Mouse (Mus musculus) heart, embryonic 10.5 days (tissue): ENCODE results near the gene Nutf2-ps1. TPM values are rescaled to one million over a fixed set of nuclear protein-coding genes. Genes with fewer than 3 reads are reported as not detected.
A peak's percentile ranks its signal among the peaks of the same experiment; 100 is the strongest.

ENCODE experiments used
- DNase-seq: peaks from one replicate; pipeline ENCODE4 v3.0.0-alpha.2; 2017; ENCODE audit warnings: low spot score
- H3K27ac ChIP-seq: fragments of 300-500 bp; sonication (generic); 2 replicates; pipeline ENCODE4 v1.5.1; 2016; ENCODE audit warnings: mild to moderate bottlenecking
- H3K27me3 ChIP-seq: fragments of 300-500 bp; sonication (generic); 2 replicates; pipeline ENCODE4 v1.6.1; 2016; ENCODE audit warnings: mild to moderate bottlenecking; ENCODE audit not compliant: poor library complexity, insufficient read depth, severe bottlenecking
- H3K36me3 ChIP-seq: fragments of 300-500 bp; sonication (generic); 2 replicates; pipeline ENCODE4 v1.6.1; 2016; ENCODE audit warnings: mild to moderate bottlenecking, moderate library complexity
- H3K4me1 ChIP-seq: fragments of 300-500 bp; sonication (generic); 2 replicates; pipeline ENCODE4 v1.6.1; 2016; ENCODE audit warnings: mild to moderate bottlenecking
- H3K4me3 ChIP-seq: fragments of 300-500 bp; sonication (generic); 2 replicates; pipeline ENCODE4 v1.5.1; 2016; ENCODE audit warnings: mild to moderate bottlenecking, moderate library complexity
- H3K9me3 ChIP-seq: fragments of 300-500 bp; sonication (generic); 2 replicates; pipeline ENCODE4 v1.6.1; 2016; ENCODE audit warnings: mild to moderate bottlenecking, moderate library complexity
- WGBS: fragments of 180-500 bp; shearing (Covaris S2); methylation state at CpG from one replicate; pipeline ENCODE4 v1.1.7; 2016; 5-methylcytosine and 5-hydroxymethylcytosine counted together
- polyA plus RNA-seq: library from polyadenylated mRNA; unstranded; fragments of >200 nt; fragmentation: Nextera tagmentation; extraction: Ambion mirVana; gene quantifications from 2 replicates; pipeline ENCODE4 v1.2.1, GENCODE M21; 2016

The Nutf2-ps1 gene
- polyA plus RNA-seq, 1 experiment from 2014 or later: 457 TPM

DNA sequence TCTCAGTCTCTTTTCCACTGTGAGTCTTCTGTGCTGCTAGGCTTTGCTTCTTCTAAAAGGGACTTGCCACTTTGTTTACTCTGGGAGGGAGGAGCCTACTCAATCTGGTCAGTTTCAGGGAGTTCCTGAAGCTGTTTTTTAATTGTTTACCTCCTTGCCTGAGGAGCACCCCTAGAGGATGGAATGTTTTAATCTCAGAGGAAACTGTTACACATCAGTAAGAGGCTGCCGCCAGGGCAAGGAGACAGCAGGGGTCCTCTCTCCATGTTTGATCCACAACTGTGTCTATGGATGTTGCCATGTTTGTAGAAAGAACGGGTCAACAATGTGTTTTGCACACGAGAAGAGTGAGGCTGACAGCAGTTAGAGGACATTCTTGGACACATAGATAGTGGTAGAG, 28.4 kb downstream of the Nutf2-ps1 start:
- 79% methylated on average over 3 of the region's 3 CpGs for WGBS
- Histone ChIP-seq H3K27me3 (no peaks in the 10 kb centered on the region), H3K4me3 (no peak overlapping the region), H3K27ac (no peak overlapping the region), H3K4me1 (peaks cover 26% of the 10 kb centered on the region), H3K9me3 (no peaks in the 10 kb centered on the region), H3K36me3 (no peaks in the 10 kb centered on the region)
- no peak for DNase-seq

GRCm38 (mm10) chr19:53557267-53557936, 31.5 kb downstream of the Nutf2-ps1 start:
- no peak for DNase-seq
- Histone ChIP-seq H3K27me3 (no peaks in the 10 kb centered on the region), H3K36me3 (no peaks in the 10 kb centered on the region), H3K4me3 (peak overlapping the region; percentile 52), H3K4me1 (peaks cover 38% of the 10 kb centered on the region), H3K9me3 (no peaks in the 10 kb centered on the region), H3K27ac (peak overlapping the region; percentile 79)
- WGBS: 20% methylated on average over 20 of the region's 20 CpGs

- H3K9me3 ChIP-seq: no peaks in the 10 kb centered on the region
- H3K27ac ChIP-seq: peak overlapping the region; percentile 79
- H3K36me3 ChIP-seq: no peaks in the 10 kb centered on the region
- H3K27me3 ChIP-seq: no peaks in the 10 kb centered on the region
- no peak for DNase-seq
- H3K4me3 ChIP-seq: peak overlapping the region; percentile 52
- H3K4me1 ChIP-seq: peaks cover 43% of the 10 kb centered on the region
- 23% methylated on average over 6 of the region's 6 CpGs for WGBS
Observed at GRCm38 (mm10) chr19:53556841-53557240, 32.0 kb downstream of the Nutf2-ps1 start.

DNA sequence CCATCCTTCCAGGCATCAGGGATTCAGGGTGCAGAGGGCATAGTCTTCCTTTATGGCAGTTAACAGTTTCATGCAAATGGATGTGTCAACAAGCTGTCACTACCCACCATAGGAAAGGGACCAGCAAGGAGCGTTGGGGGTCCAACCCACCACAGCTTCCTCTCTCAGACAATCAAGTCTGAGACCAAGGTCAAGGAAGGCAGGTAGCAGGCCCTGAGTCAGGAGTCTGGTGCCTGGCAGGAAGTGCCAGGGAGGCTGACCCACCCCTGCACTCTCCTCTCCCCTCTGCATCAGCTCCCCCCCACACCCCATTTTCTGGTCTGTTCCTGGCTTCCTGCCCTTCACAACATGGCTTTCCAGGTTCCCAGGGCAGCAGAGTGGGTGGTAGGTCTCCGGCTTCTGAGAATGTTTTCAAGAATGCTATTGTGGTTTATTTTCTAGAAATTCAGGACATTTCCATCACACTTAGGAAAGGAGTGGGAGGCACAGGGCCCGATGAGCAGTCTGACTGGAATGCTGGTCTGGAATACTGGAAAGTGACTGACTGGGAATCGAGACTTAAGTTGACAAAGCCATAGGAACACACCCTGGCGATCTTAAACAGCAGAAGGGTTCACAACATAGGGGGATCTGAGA, 33.8 kb downstream of the Nutf2-ps1 start:
- H3K9me3 ChIP-seq: no peaks in the 10 kb centered on the region
- H3K27me3 ChIP-seq: no peaks in the 10 kb centered on the region
- peak overlapping the region; percentile 16; the same call in 1 of the 2 replicates for H3K27ac ChIP-seq
- 71% methylated on average over 5 of the region's 5 CpGs for WGBS
- no peaks in the 10 kb centered on the region for H3K36me3 ChIP-seq
- H3K4me3 ChIP-seq: no peak overlapping the region
- H3K4me1 ChIP-seq: peaks cover 51% of the 10 kb centered on the region
- DNase-seq: no peak

DNA sequence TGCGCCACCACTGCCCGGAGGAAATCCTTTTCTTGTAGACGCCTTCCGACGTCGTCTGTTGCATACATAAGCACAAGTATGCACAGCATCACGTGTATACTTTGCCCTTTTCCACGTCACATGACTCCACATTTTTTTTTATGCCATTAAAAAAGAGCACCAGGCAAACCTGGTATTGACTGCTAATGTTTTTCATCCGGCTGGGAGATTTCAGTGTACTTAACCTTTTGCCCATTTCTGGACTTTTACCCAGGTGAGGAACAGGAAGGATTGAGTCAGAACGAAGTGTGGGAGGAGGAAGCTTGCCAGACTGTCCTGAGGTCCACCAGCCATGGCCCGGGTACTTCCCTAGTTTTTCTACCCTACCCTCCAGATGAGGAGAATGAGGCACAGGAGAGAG, 34.5 kb downstream of the Nutf2-ps1 start:
- H3K36me3 ChIP-seq: no peaks in the 10 kb centered on the region
- H3K27ac ChIP-seq: no peak overlapping the region
- H3K4me3 ChIP-seq: no peak overlapping the region
- no peaks in the 10 kb centered on the region for H3K9me3 ChIP-seq
- no peaks in the 10 kb centered on the region for H3K27me3 ChIP-seq
- H3K4me1 ChIP-seq: peaks cover 51% of the 10 kb centered on the region
- 86% methylated on average over 11 of the region's 11 CpGs for WGBS
- DNase-seq: no peak

GRCm38 (mm10) chr19:53552795-53553194, 36.1 kb downstream of the Nutf2-ps1 start:
- DNase-seq: no peak
- 0 out of 2 replicates have a peak overlapping the region, but pooled peaks have one; percentile 23 for H3K27ac ChIP-seq

GRCm38 (mm10) chr19:53552216-53552786, 36.6 kb downstream of the Nutf2-ps1 start:
- no peak overlapping the region for H3K4me3 ChIP-seq
- no peak for DNase-seq
- no peaks in the 10 kb centered on the region for H3K27me3 ChIP-seq
- 32% methylated on average over 10 of the region's 10 CpGs for WGBS
- no peaks in the 10 kb centered on the region for H3K9me3 ChIP-seq
- H3K4me1 ChIP-seq: peaks cover 52% of the 10 kb centered on the region
- no peaks in the 10 kb centered on the region for H3K36me3 ChIP-seq
- H3K27ac ChIP-seq: peak overlapping the region; percentile 31; the same call in 1 of the 2 replicates

More at GRCm38 (mm10) chr19:53552795-53553194, 36.1 kb downstream of the Nutf2-ps1 start:
- H3K9me3 ChIP-seq: no peaks in the 10 kb centered on the region
- no peaks in the 10 kb centered on the region for H3K27me3 ChIP-seq
- 37% methylated on average over 6 of the region's 6 CpGs for WGBS
- no peaks in the 10 kb centered on the region for H3K36me3 ChIP-seq
- H3K4me1 ChIP-seq: peaks cover 52% of the 10 kb centered on the region
- no peak overlapping the region for H3K4me3 ChIP-seq

DNA sequence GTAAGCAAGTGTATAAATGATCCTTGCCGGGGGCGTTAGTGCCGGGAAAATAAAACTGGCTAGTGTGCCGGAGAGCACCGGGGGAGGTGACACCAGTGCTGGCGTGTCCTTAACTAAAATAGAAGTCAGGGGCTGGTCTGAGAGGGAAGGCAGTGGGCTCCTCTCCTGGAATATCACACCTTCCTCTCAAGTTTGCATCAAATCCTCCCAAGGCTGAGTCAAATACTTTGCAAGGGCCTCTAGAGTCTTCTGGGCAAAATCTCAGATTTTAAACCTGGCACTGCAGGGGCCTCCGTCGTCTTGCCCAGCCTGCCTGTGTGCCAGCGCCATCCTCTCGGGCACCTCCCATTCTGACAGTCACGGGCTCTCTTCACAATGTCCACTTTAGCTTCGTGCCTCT, 37.9 kb downstream of the Nutf2-ps1 start:
- Histone ChIP-seq H3K36me3 (no peaks in the 10 kb centered on the region), H3K4me3 (no peak overlapping the region), H3K9me3 (no peaks in the 10 kb centered on the region), H3K27me3 (no peaks in the 10 kb centered on the region), H3K4me1 (peaks cover 46% of the 10 kb centered on the region), H3K27ac (no peak overlapping the region)
- WGBS: 70% methylated on average over 12 of the region's 12 CpGs
- no peak for DNase-seq

DNA sequence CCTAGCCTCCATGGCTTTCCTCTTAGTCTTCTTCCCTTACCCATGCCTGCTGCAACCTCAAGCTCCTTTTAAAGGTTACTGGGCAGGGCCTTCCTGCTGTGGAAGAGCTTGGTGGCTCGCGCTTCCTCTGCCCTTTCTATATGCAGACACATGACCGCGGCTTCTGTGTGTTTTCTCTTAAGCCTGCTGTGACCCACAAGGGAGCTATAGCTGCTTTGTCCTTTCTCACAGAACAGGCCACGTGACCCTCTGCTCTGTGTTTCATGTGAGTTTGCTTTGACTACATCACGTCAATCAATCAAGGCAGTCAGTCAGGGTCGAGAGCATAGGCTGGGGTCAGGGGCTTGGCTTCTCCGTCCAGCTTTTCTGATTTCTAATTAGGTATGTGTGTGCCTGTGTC, 41.3 kb downstream of the Nutf2-ps1 start:
- Histone ChIP-seq H3K9me3 (no peaks in the 10 kb centered on the region), H3K4me1 (peaks cover 24% of the 10 kb centered on the region), H3K27ac (no peak overlapping the region; the same call in 1 of the 2 replicates), H3K27me3 (no peaks in the 10 kb centered on the region), H3K36me3 (peaks cover 8% of the 10 kb centered on the region), H3K4me3 (no peak overlapping the region)
- 59% methylated on average over 8 of the region's 8 CpGs for WGBS
- DNase-seq: no peak

- Histone ChIP-seq H3K4me1 (peaks cover 10% of the 10 kb centered on the region), H3K27ac (no peak overlapping the region), H3K27me3 (no peaks in the 10 kb centered on the region), H3K9me3 (no peaks in the 10 kb centered on the region), H3K4me3 (no peak overlapping the region), H3K36me3 (peaks cover 30% of the 10 kb centered on the region)
- DNase-seq: no peak
- 64% methylated on average over 4 of the region's 4 CpGs for whole genome bisulfite sequencing
Observed at GRCm38 (mm10) chr19:53544923-53545561, 43.8 kb downstream of the Nutf2-ps1 start.

DNA sequence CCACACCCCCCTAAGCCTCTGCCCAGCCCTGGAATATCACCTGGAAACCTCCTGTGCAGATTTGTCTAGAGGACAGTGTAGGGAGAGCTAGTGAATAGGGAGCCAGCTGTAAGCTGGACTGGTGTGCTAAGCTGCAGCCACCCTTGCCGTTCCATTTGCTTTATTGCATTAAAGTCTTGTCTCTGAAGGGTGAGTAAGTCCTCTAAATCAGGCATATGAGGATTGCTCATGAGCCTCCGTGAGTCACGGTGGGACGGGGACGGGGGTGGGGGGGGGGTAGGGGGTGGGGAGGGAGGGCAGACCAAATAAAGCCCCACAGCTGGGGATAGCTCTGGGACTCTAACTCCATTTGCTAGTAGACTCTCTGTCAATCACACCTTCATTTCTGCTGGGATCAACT, 45.3 kb downstream of the Nutf2-ps1 start:
- 34% methylated on average over 5 of the region's 5 CpGs for WGBS

GRCm38 (mm10) chr19:53539296-53539695, 49.6 kb downstream of the Nutf2-ps1 start:
- no peaks in the 10 kb centered on the region for H3K27me3 ChIP-seq
- peaks cover 17% of the 10 kb centered on the region for H3K4me1 ChIP-seq
- no peaks in the 10 kb centered on the region for H3K9me3 ChIP-seq
- DNase-seq: no peak
- no peak overlapping the region for H3K4me3 ChIP-seq
- no peak overlapping the region for H3K27ac ChIP-seq
- 77% methylated on average over 3 of the region's 3 CpGs for WGBS
- H3K36me3 ChIP-seq: peaks cover 78% of the 10 kb centered on the region

More for the DNA sequence above, 45.3 kb downstream of the Nutf2-ps1 start:
- H3K4me1 ChIP-seq: peaks cover 16% of the 10 kb centered on the region
- no peak overlapping the region for H3K27ac ChIP-seq
- H3K4me3 ChIP-seq: no peak overlapping the region
- H3K9me3 ChIP-seq: no peaks in the 10 kb centered on the region
- DNase-seq: no peak
- no peaks in the 10 kb centered on the region for H3K27me3 ChIP-seq
- peaks cover 41% of the 10 kb centered on the region for H3K36me3 ChIP-seq

- Histone ChIP-seq H3K4me1 (peaks cover 17% of the 10 kb centered on the region), H3K27me3 (no peaks in the 10 kb centered on the region), H3K36me3 (peaks cover 82% of the 10 kb centered on the region), H3K4me3 (no peak overlapping the region), H3K27ac (no peak overlapping the region), H3K9me3 (no peaks in the 10 kb centered on the region)
- DNase-seq: no peak
- 66% methylated on average over 5 of the region's 5 CpGs for WGBS
Observed at GRCm38 (mm10) chr19:53538796-53539195, 50.1 kb downstream of the Nutf2-ps1 start.
